Mouse (Mus musculus): ENCODE results near the gene Hacd2. TPM values are rescaled to one million over a fixed set of nuclear protein-coding genes. Genes with fewer than 3 reads are reported as not detected.

The Hacd2 gene
- polyA plus RNA-seq, 1 experiment: 36.1 TPM

GRCm38 (mm10) chr16:35097870-35098530, 75.8 kb downstream of the Hacd2 start:
- H3K27me3 ChIP-seq (ENCODE audit: control insufficient read depth, insufficient read depth, insufficient read length): no peaks in the 10 kb centered on the region
- H3ac ChIP-seq (ENCODE audit: control insufficient read depth, insufficient read length): no peak overlapping the region
- peaks cover 11% of the 10 kb centered on the region for H3K36me3 ChIP-seq (ENCODE audit: control insufficient read depth, insufficient read depth)
- no peak overlapping the region for H3K4me3 ChIP-seq
- H3K79me2 ChIP-seq (ENCODE audit: control insufficient read depth, insufficient read depth): no peaks in the 10 kb centered on the region
- TF ChIP-seq POLR2A (IDR thresholded peaks at IDR 0.05; ENCODE audit: insufficient read length, low read depth) (no peak), REST (IDR thresholded peaks at IDR 0.05; ENCODE audit: insufficient read depth, insufficient read length) (no peak), MAX (IDR thresholded peaks at IDR 0.05; ENCODE audit: low read depth) (no peak), POLR2AphosphoS2 (IDR thresholded peaks at IDR 0.05; ENCODE audit: insufficient read length, low read depth) (no peak), CEBPB (IDR thresholded peaks at IDR 0.05; ENCODE audit: insufficient read depth, poor library complexity, severe bottlenecking) (no peak), E2F4 (IDR thresholded peaks at IDR 0.05; ENCODE audit: insufficient read depth) (no peak), TCF3 (IDR thresholded peaks at IDR 0.05; ENCODE audit: insufficient read length, low read depth) (no peak)
- H3K4me2 ChIP-seq (ENCODE audit: low read depth): no peak overlapping the region

- no peaks in the 10 kb centered on the region for H3K27me3 ChIP-seq (ENCODE audit: control insufficient read depth, insufficient read depth, insufficient read length)
- H3K79me2 ChIP-seq (ENCODE audit: control insufficient read depth, insufficient read depth): no peaks in the 10 kb centered on the region
- no peak for TF ChIP-seq TCF3 (IDR thresholded peaks at IDR 0.05; ENCODE audit: insufficient read length, low read depth)
- TF ChIP-seq SRF (IDR thresholded peaks at IDR 0.05; ENCODE audit: control insufficient read depth, insufficient read length, low read depth): no peak
- TF ChIP-seq POLR2AphosphoS2 (IDR thresholded peaks at IDR 0.05; ENCODE audit: insufficient read length, low read depth): no peak
- no peak for TF ChIP-seq E2F4 (IDR thresholded peaks at IDR 0.05; ENCODE audit: insufficient read depth)
- TF ChIP-seq MYOD1 (IDR thresholded peaks at IDR 0.05; ENCODE audit: control insufficient read depth in 1 of 3, insufficient read length in 2 of 3, low read depth in 2 of 3): no peak
- TF ChIP-seq MYOG (IDR thresholded peaks at IDR 0.05; ENCODE audit: control insufficient read depth in 1 of 3, insufficient read depth in 1 of 3, insufficient read length in 2 of 3, low read depth in 2 of 3): no peak
- no peak for TF ChIP-seq USF1 (IDR thresholded peaks at IDR 0.05; ENCODE audit: low read depth)
- no peak for TF ChIP-seq CEBPB (IDR thresholded peaks at IDR 0.05; ENCODE audit: insufficient read depth, poor library complexity, severe bottlenecking)
- no peak for TF ChIP-seq MAX (IDR thresholded peaks at IDR 0.05; ENCODE audit: low read depth)
- TF ChIP-seq REST (IDR thresholded peaks at IDR 0.05; ENCODE audit: insufficient read depth, insufficient read length): no peak
- no peak for TF ChIP-seq TCF12 (IDR thresholded peaks at IDR 0.05; ENCODE audit: insufficient read depth, poor library complexity, severe bottlenecking)
- TF ChIP-seq POLR2A (IDR thresholded peaks at IDR 0.05; ENCODE audit: insufficient read length, low read depth): no peak
- H3K4me3 ChIP-seq: no peak overlapping the region
- no peak overlapping the region for H3ac ChIP-seq (ENCODE audit: control insufficient read depth, insufficient read length)
- no peak overlapping the region for H3K4me2 ChIP-seq (ENCODE audit: low read depth)
- H3K36me3 ChIP-seq (ENCODE audit: control insufficient read depth, insufficient read depth): peaks cover 4% of the 10 kb centered on the region
Measured at GRCm38 (mm10) chr16:35101751-35102420, 79.7 kb downstream of the Hacd2 start.

- TF ChIP-seq MYOD1 (IDR thresholded peaks at IDR 0.05; ENCODE audit: control insufficient read depth in 1 of 3, insufficient read length in 2 of 3, low read depth in 2 of 3) (no peak), CEBPB (IDR thresholded peaks at IDR 0.05; ENCODE audit: insufficient read depth, poor library complexity, severe bottlenecking) (no peak), TCF3 (IDR thresholded peaks at IDR 0.05; ENCODE audit: insufficient read length, low read depth) (no peak), MYOG (IDR thresholded peaks at IDR 0.05; ENCODE audit: control insufficient read depth in 1 of 3, insufficient read depth in 1 of 3, insufficient read length in 2 of 3, low read depth in 2 of 3) (no peak), SRF (IDR thresholded peaks at IDR 0.05; ENCODE audit: control insufficient read depth, insufficient read length, low read depth) (no peak), USF1 (IDR thresholded peaks at IDR 0.05; ENCODE audit: low read depth) (no peak), TCF12 (IDR thresholded peaks at IDR 0.05; ENCODE audit: insufficient read depth, poor library complexity, severe bottlenecking) (no peak), MAX (IDR thresholded peaks at IDR 0.05; ENCODE audit: low read depth) (no peak)
- Histone ChIP-seq H3ac (ENCODE audit: control insufficient read depth, insufficient read length) (no peak overlapping the region), H3K36me3 (ENCODE audit: control insufficient read depth, insufficient read depth) (peaks cover 4% of the 10 kb centered on the region), H3K4me2 (ENCODE audit: low read depth) (no peak overlapping the region), H3K27me3 (ENCODE audit: control insufficient read depth, insufficient read depth, insufficient read length) (no peaks in the 10 kb centered on the region), H3K4me3 (no peak overlapping the region), H3K79me2 (ENCODE audit: control insufficient read depth, insufficient read depth) (no peaks in the 10 kb centered on the region)
Measured at GRCm38 (mm10) chr16:35102866-35103620, 80.8 kb downstream of the Hacd2 start.

DNA sequence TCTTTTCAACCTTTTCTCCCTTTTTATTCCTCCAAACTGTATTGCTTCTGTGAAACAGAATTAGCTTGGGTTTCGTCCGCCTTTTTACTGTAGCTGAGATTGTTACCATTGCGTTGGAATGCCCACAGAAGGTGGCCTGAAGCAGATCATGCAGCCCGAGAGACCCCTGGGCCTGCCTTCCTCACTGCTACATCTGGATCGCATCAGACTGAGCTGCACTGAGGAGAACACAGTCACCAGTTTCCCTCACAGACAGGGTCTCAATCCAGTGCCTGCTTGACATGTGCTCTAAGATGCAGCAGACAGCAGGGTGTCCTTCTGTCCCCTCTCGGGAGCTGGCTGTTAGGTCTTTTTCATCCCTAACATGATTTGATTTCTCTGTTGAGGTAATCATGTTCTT, 85.8 kb downstream of the Hacd2 start:
- no peak overlapping the region for H3ac ChIP-seq (ENCODE audit: control insufficient read depth, insufficient read length)
- no peak overlapping the region for H3K4me3 ChIP-seq
- no peaks in the 10 kb centered on the region for H3K27me3 ChIP-seq (ENCODE audit: control insufficient read depth, insufficient read depth, insufficient read length)
- H3K36me3 ChIP-seq (ENCODE audit: control insufficient read depth, insufficient read depth): no peaks in the 10 kb centered on the region
- no peak for TF ChIP-seq TCF12 (IDR thresholded peaks at IDR 0.05; ENCODE audit: insufficient read depth, poor library complexity, severe bottlenecking)
- TF ChIP-seq MAX (IDR thresholded peaks at IDR 0.05; ENCODE audit: low read depth): no peak
- no peaks in the 10 kb centered on the region for H3K79me2 ChIP-seq (ENCODE audit: control insufficient read depth, insufficient read depth)
- no peak overlapping the region for H3K4me2 ChIP-seq (ENCODE audit: low read depth)

GRCm38 (mm10) chr16:35109156-35109555, 86.9 kb downstream of the Hacd2 start:
- Histone ChIP-seq H3K4me3 (no peak overlapping the region), H3K79me2 (ENCODE audit: control insufficient read depth, insufficient read depth) (no peaks in the 10 kb centered on the region), H3ac (ENCODE audit: control insufficient read depth, insufficient read length) (no peak overlapping the region), H3K4me2 (ENCODE audit: low read depth) (no peak overlapping the region), H3K36me3 (ENCODE audit: control insufficient read depth, insufficient read depth) (no peaks in the 10 kb centered on the region), H3K27me3 (ENCODE audit: control insufficient read depth, insufficient read depth, insufficient read length) (no peaks in the 10 kb centered on the region)
- TF ChIP-seq TCF12 (IDR thresholded peaks at IDR 0.05; ENCODE audit: insufficient read depth, poor library complexity, severe bottlenecking) (no peak), MAX (IDR thresholded peaks at IDR 0.05; ENCODE audit: low read depth) (no peak), E2F4 (IDR thresholded peaks at IDR 0.05; ENCODE audit: insufficient read depth) (no peak), MYOG (IDR thresholded peaks at IDR 0.05; ENCODE audit: control insufficient read depth in 1 of 3, insufficient read depth in 1 of 3, insufficient read length in 2 of 3, low read depth in 2 of 3) (no peak), CEBPB (IDR thresholded peaks at IDR 0.05; ENCODE audit: insufficient read depth, poor library complexity, severe bottlenecking) (no peak), REST (IDR thresholded peaks at IDR 0.05; ENCODE audit: insufficient read depth, insufficient read length) (no peak), MYOD1 (IDR thresholded peaks at IDR 0.05; ENCODE audit: control insufficient read depth in 1 of 3, insufficient read length in 2 of 3, low read depth in 2 of 3) (no peak), POLR2A (IDR thresholded peaks at IDR 0.05; ENCODE audit: insufficient read length, low read depth) (no peak), TCF3 (IDR thresholded peaks at IDR 0.05; ENCODE audit: insufficient read length, low read depth) (no peak), USF1 (IDR thresholded peaks at IDR 0.05; ENCODE audit: low read depth) (no peak), SRF (IDR thresholded peaks at IDR 0.05; ENCODE audit: control insufficient read depth, insufficient read length, low read depth) (no peak), POLR2AphosphoS2 (IDR thresholded peaks at IDR 0.05; ENCODE audit: insufficient read length, low read depth) (no peak)
